Mouse (Mus musculus): ENCODE measurements around the gene Slc25a31.

Slc25a31 gene

GRCm38 (mm10) chr3:40738381-40738912 lies 29.8 kb downstream of the Slc25a31 start:
- no peak for DNase-seq

DNA sequence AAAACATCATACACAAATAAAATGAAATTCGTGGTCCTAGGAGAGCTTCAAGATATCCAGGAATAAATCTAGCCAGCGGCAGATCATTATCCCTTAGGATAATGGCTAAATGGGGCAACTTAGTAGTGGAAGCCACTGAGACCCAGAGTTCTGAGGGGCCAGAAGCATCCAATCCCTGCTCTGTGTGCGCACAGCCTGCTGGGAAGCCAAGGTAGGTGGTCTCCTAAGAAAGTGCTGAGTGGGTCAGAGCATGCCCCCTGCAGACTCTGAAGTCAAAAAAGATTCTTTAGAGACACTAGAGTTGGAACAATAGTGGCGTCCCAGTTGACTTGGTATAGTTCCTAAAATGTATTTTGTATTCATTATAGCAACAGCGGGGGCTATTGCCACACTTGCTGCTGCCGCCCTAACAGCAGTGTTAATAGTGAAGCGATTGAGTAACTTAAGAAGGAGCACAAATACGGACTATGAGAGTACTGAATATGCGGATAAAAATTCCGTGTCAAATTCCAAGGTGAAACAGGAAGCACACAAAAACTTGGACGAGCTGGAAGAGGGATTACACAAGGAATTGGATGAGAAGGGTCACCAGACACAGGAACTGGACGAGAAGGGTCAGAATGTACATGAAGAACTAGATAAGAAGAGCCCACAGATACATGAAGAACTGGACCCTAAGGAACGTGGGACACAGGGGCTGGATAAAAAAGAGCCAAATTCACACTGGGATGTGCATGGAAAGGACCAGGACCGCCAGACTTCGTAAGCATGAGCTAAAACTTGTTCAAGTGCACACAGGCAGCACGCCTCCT lies 35.6 kb downstream of the Slc25a31 start, which contains the start of gene Hspa4l:
Hspa4l (plus strand) TSS at position 472 of the 812 bp plus-strand sequence.
- no peak for DNase-seq

DNA sequence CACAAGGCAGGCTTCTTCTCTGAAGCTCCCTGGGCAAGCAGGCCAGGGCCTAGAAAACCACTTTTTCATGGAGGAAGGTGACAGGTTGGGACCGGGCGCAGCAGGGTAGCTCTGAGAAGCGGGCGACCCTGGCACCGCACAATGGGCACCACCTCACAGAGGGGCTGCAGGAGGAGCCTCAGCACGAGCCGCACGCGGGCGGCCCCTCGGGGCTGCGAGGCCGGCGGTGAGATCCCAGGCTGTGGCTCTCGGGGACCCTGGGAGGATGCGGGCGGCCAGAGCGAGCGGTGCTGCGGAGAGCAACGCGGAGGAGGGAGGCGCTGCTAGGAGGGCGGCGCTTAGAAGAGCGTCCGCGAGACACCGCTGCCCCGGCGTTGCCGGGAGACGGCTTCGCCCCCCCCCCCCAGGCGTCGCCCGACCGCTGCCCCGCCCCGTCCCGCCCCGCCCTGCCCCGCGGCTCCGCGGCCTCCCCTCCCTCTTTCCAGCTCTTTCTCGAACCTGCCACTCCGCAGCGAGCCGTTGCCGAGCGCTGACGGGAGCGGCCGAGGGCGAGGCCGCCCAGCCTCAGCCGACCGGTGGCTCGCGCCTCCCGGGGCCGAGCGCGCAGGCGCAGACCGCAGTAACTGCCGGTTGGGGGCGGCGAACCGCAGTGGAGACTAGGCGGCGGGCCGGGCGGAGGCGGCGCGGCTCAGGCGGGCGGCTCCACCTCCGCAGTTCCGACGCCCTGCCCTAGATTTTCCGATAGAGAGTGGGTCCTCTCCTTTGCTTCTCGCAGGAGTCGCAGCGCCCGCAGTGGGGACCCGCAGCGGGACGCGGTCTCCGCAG lies 36.4 kb downstream of the Slc25a31 start:
- DNase-seq: peak; percentile 91 to 96

DNA sequence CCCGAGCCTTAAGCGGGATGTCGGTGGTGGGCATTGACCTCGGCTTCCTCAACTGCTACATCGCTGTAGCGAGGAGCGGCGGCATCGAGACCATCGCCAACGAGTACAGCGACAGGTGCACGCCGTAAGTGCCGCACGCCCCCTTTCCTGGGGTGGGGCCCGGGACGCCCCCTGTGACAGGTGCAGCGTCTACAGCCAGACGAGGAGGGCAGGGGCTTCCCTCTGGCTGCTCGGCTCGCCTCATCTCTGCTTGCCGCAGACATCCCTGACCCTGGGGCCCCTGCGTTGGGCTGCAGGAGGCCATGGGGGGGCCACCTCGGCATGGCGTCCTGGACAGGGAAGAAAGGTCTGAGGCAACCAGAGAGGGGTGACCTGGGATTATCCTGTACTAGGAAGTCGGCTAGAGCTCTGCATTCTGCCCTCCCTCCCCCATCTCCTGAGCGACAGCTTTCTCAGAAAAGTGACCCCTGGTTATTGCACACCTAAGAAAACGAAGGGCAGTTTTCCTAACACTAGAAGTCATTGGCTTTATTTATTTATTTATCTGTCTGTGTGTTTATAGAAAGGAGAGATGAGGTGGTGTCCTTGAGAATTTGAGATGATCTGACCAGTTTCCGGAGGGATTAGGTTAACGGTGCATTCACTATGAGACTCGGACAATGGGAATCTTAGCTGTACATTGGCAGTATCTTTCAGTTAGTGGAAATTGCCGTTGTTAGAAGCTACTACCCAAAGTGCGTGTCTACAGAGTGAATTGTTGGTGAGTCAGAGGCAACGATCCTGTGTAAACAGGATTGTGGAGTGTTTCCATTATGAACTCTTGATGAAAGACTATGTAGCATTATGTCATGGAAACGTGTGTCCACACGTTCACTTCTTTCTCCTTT lies 37.2 kb downstream of the Slc25a31 start:
- DNase-seq: no peak

- no peak for DNase-seq
Measured at GRCm38 (mm10) chr3:40760746-40761145, 52.1 kb downstream of the Slc25a31 start.

- no peak for DNase-seq
Measured at GRCm38 (mm10) chr3:40761312-40761711, 52.7 kb downstream of the Slc25a31 start.

Data from kidney, postnatal 25 days (tissue).